Comparison of ENCODE assay signal across 8 mouse cellular contexts in the genomic region with DNA sequence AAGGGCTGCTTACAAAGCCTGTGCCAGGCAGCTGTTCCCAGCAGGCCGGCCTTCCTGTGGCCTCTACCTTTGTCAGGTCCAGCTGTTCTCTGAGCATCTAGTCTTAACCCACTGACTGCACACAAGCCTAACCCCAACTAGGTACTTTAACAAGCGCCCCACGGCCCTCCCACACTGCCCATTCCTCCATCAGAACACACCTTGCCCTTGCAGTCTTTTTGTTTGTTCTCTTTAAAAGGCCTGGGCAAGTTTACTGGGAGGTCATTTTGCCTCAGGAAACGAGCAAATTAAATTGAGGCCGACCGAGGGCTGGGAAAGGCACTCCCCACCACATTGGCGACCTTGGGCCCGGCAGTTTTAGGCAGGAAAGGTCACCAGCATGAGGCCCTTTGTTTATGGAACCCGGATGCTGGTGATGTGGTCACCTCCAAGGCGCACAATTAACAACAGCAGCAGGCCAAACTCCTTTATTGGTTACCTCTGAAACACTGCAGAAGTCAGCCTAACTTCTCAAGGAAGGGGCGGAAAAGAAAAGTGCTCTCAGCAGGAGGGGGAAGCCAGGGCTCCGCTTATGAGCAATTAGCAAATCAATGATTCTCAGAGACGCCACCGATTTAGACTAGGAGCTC. TPM values are rescaled to one million over a fixed set of nuclear protein-coding genes. Genes with fewer than 3 reads are reported as not detected.
DNase-seq lines count a peak whose midpoint lies in the region; ATAC-seq and TF ChIP-seq lines count a peak whose summit lies in the region.

No protein-coding gene starts in this region.

- peaks cover 56% of the 10 kb centered on the region for H3K36me3 ChIP-seq in forebrain, embryonic 10.5 days (replicated peaks)
- H3K36me3 ChIP-seq in forebrain, postnatal 0 days (ENCODE audit: insufficient read depth): no peaks in the 10 kb centered on the region; the same call in 1 of the 2 replicates
- H3K36me3 ChIP-seq in CH12.LX (replicated peaks in 1 of 2; ENCODE audit: control insufficient read depth in 1 of 2, insufficient read depth in 1 of 2, low read length in 1 of 2): peaks cover 31 to 66% of the 10 kb centered on the region in 2 experiments
- peaks cover 45% of the 10 kb centered on the region for H3K36me3 ChIP-seq in limb, embryonic 10.5 days

- peak overlapping the region; percentile 25 for H3K4me3 ChIP-seq in forebrain, embryonic 10.5 days
- H3K4me3 ChIP-seq in forebrain, postnatal 0 days (ENCODE audit: low read depth, low read length): no peak overlapping the region
- H3K4me3 ChIP-seq in CH12.LX (replicated peaks in 1 of 3; ENCODE audit: low read depth in 2 of 3, low read length in 2 of 3, poor library complexity in 1 of 3): no peak overlapping the region
- no peak overlapping the region for H3K4me3 ChIP-seq in embryonic fibroblast, embryonic 13.5 days (ENCODE audit: insufficient read depth, low read length)
- H3K4me3 ChIP-seq in limb, embryonic 10.5 days: peak overlapping the region; percentile 28

- no peak for TF ChIP-seq RAD21 in CH12.LX (IDR thresholded peaks at IDR 0.05; ENCODE audit: low read depth, low read length)

- H3K4me2 ChIP-seq in forebrain, postnatal 0 days (ENCODE audit: low read depth): no peak overlapping the region
- peak overlapping the region; percentile 90 for H3K4me2 ChIP-seq in CH12.LX (ENCODE audit: insufficient read depth, low read depth, poor library complexity, severe bottlenecking)

- no peak overlapping the region for H3K9ac ChIP-seq in forebrain, postnatal 0 days
- H3K9ac ChIP-seq in CH12.LX (ENCODE audit: insufficient read depth, low read depth): peak overlapping the region; percentile 45

- H3K4me1 ChIP-seq in forebrain, embryonic 10.5 days: peaks cover 83% of the 10 kb centered on the region
- H3K4me1 ChIP-seq in forebrain, postnatal 0 days (ENCODE audit: insufficient read depth): no peaks in the 10 kb centered on the region; the same call in 1 of the 2 replicates
- H3K4me1 ChIP-seq in CH12.LX (ENCODE audit: control insufficient read depth in 1 of 2, insufficient read depth in 2 of 2): peaks cover 32 to 68% of the 10 kb centered on the region in 2 experiments
- peaks cover 9% of the 10 kb centered on the region for H3K4me1 ChIP-seq in embryonic fibroblast, embryonic 13.5 days (ENCODE audit: control insufficient read depth, insufficient read depth, low read length)
- H3K4me1 ChIP-seq in limb, embryonic 10.5 days: peaks cover 97% of the 10 kb centered on the region

- peak overlapping the region; percentile 81 for H3K27ac ChIP-seq in forebrain, embryonic 10.5 days
- H3K27ac ChIP-seq in forebrain, postnatal 0 days (ENCODE audit: low read depth, low read length): no peak overlapping the region
- H3K27ac ChIP-seq in CH12.LX (ENCODE audit: insufficient read depth, low read depth): peak overlapping the region; percentile 87
- peak overlapping the region; percentile 85 for H3K27ac ChIP-seq in embryonic fibroblast, embryonic 13.5 days (ENCODE audit: insufficient read depth, low read length)
- peak overlapping the region; percentile 82 for H3K27ac ChIP-seq in limb, embryonic 10.5 days

- no peak for TF ChIP-seq POLR2A in CH12.LX (IDR thresholded peaks at IDR 0.05; ENCODE audit: low read depth, low read length)
- TF ChIP-seq POLR2A in embryonic fibroblast, embryonic 13.5 days (IDR thresholded peaks at IDR 0.05; ENCODE audit: low read depth, low read length): no peak

- no peak for TF ChIP-seq EP300 in CH12.LX (IDR thresholded peaks at IDR 0.05; ENCODE audit: low read length)

- H3K79me2 ChIP-seq in CH12.LX (replicated peaks; ENCODE audit: control insufficient read depth, extremely low read depth, insufficient read depth, poor library complexity, severe bottlenecking): peaks cover 19% of the 10 kb centered on the region; the same call in 1 of the 2 replicates

- dilution Hi-C loops in CH12.LX (cut with MboI; ENCODE audit: extremely low pct_ligation_motif_present, extremely low pct_unique_long_range_greater_than_20kb, low sequenced_read_pairs): no loop called here

- WGBS in forebrain, embryonic 10.5 days: 3% methylated on average over 14 of the region's 14 CpGs
- 23% methylated on average over 14 of the region's 14 CpGs for WGBS in forebrain, postnatal 0 days
- 6% methylated on average over 14 of the region's 14 CpGs for WGBS in limb, embryonic 10.5 days

- ATAC-seq in forebrain, postnatal 0 days: no peak

- H3K27me3 ChIP-seq in forebrain, embryonic 10.5 days (ENCODE audit: poor library complexity, severe bottlenecking): 0 out of 2 replicates have a peak, but pooled peaks cover 10% of the 10 kb centered on the region
- no peaks in the 10 kb centered on the region for H3K27me3 ChIP-seq in forebrain, postnatal 0 days (ENCODE audit: insufficient read depth, low read length)
- H3K27me3 ChIP-seq in CH12.LX (replicated peaks): no peaks in the 10 kb centered on the region
- no peaks in the 10 kb centered on the region for H3K27me3 ChIP-seq in limb, embryonic 10.5 days (ENCODE audit: low read depth, poor library complexity, severe bottlenecking)

- peak; percentile 70 for DNase-seq in forebrain, embryonic 10.5 days (ENCODE audit: extremely low spot score, low spot score)
- DNase-seq in forebrain, postnatal 0 days: no peak
- no peak for DNase-seq in CH12.LX (ENCODE audit: extremely low read depth)
- DNase-seq in limb, embryonic 10.5 days (ENCODE audit: low spot score): peak; percentile 87
- DNase-seq in cerebellum, adult 11-12 months: no peak
- no peak for DNase-seq in ovary, adult 18-20 months (ENCODE audit: low spot score)
- no peak for DNase-seq in spleen, adult 18-20 months

- no peak for TF ChIP-seq CTCF in forebrain, postnatal 0 days (IDR thresholded peaks at IDR 0.05; ENCODE audit: low read depth)
- TF ChIP-seq CTCF in CH12.LX (conservative IDR thresholded peaks at IDR 0.05 in 1 of 2, IDR thresholded peaks at IDR 0.05 in 1 of 2; ENCODE audit: low read depth in 2 of 2, low read length in 2 of 2): no peak
- TF ChIP-seq CTCF in embryonic fibroblast, embryonic 13.5 days (IDR thresholded peaks at IDR 0.05; ENCODE audit: borderline replicate concordance, insufficient read depth, low read length): no peak

- H3K9me3 ChIP-seq in forebrain, embryonic 10.5 days: no peaks in the 10 kb centered on the region
- no peaks in the 10 kb centered on the region for H3K9me3 ChIP-seq in forebrain, postnatal 0 days (ENCODE audit: low read length)
- H3K9me3 ChIP-seq in CH12.LX (replicated peaks; ENCODE audit: low read length): no peaks in the 10 kb centered on the region
- no peaks in the 10 kb centered on the region for H3K9me3 ChIP-seq in limb, embryonic 10.5 days (replicated peaks)

- in situ Hi-C loops in CH12.LX (cut with MboI; ENCODE audit: low pct_ligation_motif_present, low pct_unique_long_range_greater_than_20kb, low sequenced_read_pairs): loop anchor here (10.0 kb wide), 1 partner anchor 65 kb away; no protein-coding TSS in a partner anchor

TF ChIP-seq in CH12.LX, 34 proteins besides CTCF, POLR2A, EP300 and RAD21:
- no peak for TF ChIP-seq HCFC1 (IDR thresholded peaks at IDR 0.05; ENCODE audit: low read depth, low read length)
- TF ChIP-seq POLR2AphosphoS2 (IDR thresholded peaks at IDR 0.05; ENCODE audit: low read depth, low read length): no peak
- no peak for TF ChIP-seq CHD1 (IDR thresholded peaks at IDR 0.05; ENCODE audit: low read depth, low read length)
- TF ChIP-seq ZNF384 (IDR thresholded peaks at IDR 0.05; ENCODE audit: low read depth, low read length): no peak
- no peak for TF ChIP-seq SIN3A (IDR thresholded peaks at IDR 0.05; ENCODE audit: low read length)
- no peak for TF ChIP-seq GABPA (IDR thresholded peaks at IDR 0.05; ENCODE audit: insufficient replicate concordance, low read depth, low read length)
- no peak for TF ChIP-seq E2F4 (IDR thresholded peaks at IDR 0.05; ENCODE audit: insufficient replicate concordance, low read depth, low read length)
- TF ChIP-seq MAFK (IDR thresholded peaks at IDR 0.05; ENCODE audit: insufficient replicate concordance, low read length): no peak
- TF ChIP-seq ETS1 (conservative IDR thresholded peaks at IDR 0.05; ENCODE audit: low read depth, low read length): no peak
- TF ChIP-seq TCF12 (IDR thresholded peaks at IDR 0.05; ENCODE audit: low read depth, low read length): no peak
- TF ChIP-seq RCOR1 (conservative IDR thresholded peaks at IDR 0.05; ENCODE audit: low read depth, low read length): no peak
- no peak for TF ChIP-seq NRF1 (IDR thresholded peaks at IDR 0.05; ENCODE audit: low read depth, low read length)
- no peak for TF ChIP-seq TBP (conservative IDR thresholded peaks at IDR 0.05; ENCODE audit: low read depth, low read length)
- TF ChIP-seq MYC (IDR thresholded peaks at IDR 0.05; ENCODE audit: low read depth, low read length): no peak
- no peak for TF ChIP-seq KAT2A (IDR thresholded peaks at IDR 0.05; ENCODE audit: insufficient replicate concordance, low read length)
- no peak for TF ChIP-seq PAX5 (IDR thresholded peaks at IDR 0.05; ENCODE audit: low read length)
- TF ChIP-seq ELF1 (IDR thresholded peaks at IDR 0.05; ENCODE audit: low read depth, low read length): no peak
- TF ChIP-seq BHLHE40 (IDR thresholded peaks at IDR 0.05; ENCODE audit: low read depth, low read length): no peak
- TF ChIP-seq ZMIZ1 (IDR thresholded peaks at IDR 0.05; ENCODE audit: low read depth, low read length): no peak
TF ChIP-seq in CH12.LX: peak in this region for 0.

RNA-seq across cellular contexts. Expression of a gene that starts 28.4 kb away (rescaled TPM):
- polyA plus RNA-seq in forebrain, embryonic 10.5 days (2016; fragmentation: Nextera tagmentation; extraction: Ambion mirVana): 19.2 and 20.4 TPM in 2 replicates
- total RNA-seq in forebrain, postnatal 0 days (2014; rRNA removed): 81.4 and 107 TPM in 2 replicates
- polyA plus RNA-seq in forebrain, postnatal 0 days (2015; fragmentation: Nextera tagmentation; extraction: Ambion mirVana): 9.8 and 18.5 TPM in 2 replicates
- total RNA-seq in CH12.LX (2012; rRNA removed) (46.3 and 52.6 TPM in 2 replicates), CH12.LX (2014; rRNA removed) (73.1 and 76.2 TPM in 2 replicates)
- polyA plus RNA-seq in CH12.LX (2012; ENCODE audit: insufficient read length, low read depth): 33.7 and 40.3 TPM in 2 replicates
- 44.9 and 50.7 TPM in 2 replicates for polyA plus RNA-seq in embryonic fibroblast, embryonic 13.5 days (2011; ENCODE audit: insufficient read length, low read depth, missing spikeins)
- polyA plus RNA-seq in limb, embryonic 10.5 days (2016; fragmentation: Nextera tagmentation; extraction: Ambion mirVana): 16.8 and 18.1 TPM in 2 replicates

Comparison
In these comparisons a context has a peak if more than half of its experiments do, and no peak if none do; other contexts are left out.
1. DNase-seq: peak in forebrain, embryonic 10.5 days (single experiment) and limb, embryonic 10.5 days (single experiment); none in forebrain, postnatal 0 days (single experiment), CH12.LX (single experiment), cerebellum, adult 11-12 months (single experiment), ovary, adult 18-20 months (single experiment) and spleen, adult 18-20 months (0 of 2).
2. H3K4me3 ChIP-seq: peak in forebrain, embryonic 10.5 days (single experiment) and limb, embryonic 10.5 days (single experiment); none in forebrain, postnatal 0 days (single experiment), CH12.LX (0 of 3) and embryonic fibroblast, embryonic 13.5 days (single experiment).